Mouse (Mus musculus) heart, embryonic 15.5 days (tissue): ENCODE data around the gene Mrpl4. TPM values are rescaled to one million over a fixed set of nuclear protein-coding genes. Genes with fewer than 3 reads are reported as not detected.
"Not testable (repeated sequence)": the region's sequence is repeated elsewhere in the genome, so short reads cannot be mapped to it uniquely, and the experiment has no call there.

Source experiments
- ATAC-seq: fragments of 200-750 bp; cut with Nextera tagmentation; replicated peaks from 2 replicates; pipeline ENCODE4 v1.8.0; 2017; ENCODE audit warnings: low read depth, moderate TSS enrichment; ENCODE audit not compliant: insufficient number of reproducible peaks, insufficient read depth, low FRiP score
- H3K27ac ChIP-seq: fragments of 300-500 bp; sonication (generic); 2 replicates; pipeline ENCODE4 v1.5.1; 2015; ENCODE audit warnings: mild to moderate bottlenecking, inconsistent platforms
- H3K27me3 ChIP-seq: fragments of 300-500 bp; sonication (generic); 2 replicates; pipeline ENCODE4 v1.6.1; 2015; ENCODE audit warnings: inconsistent platforms
- H3K36me3 ChIP-seq: fragments of 300-500 bp; sonication (generic); 2 replicates; pipeline ENCODE4 v1.6.1; 2015; ENCODE audit warnings: mild to moderate bottlenecking, inconsistent platforms
- H3K4me1 ChIP-seq: fragments of 300-500 bp; sonication (generic); replicated peaks from 2 replicates; pipeline ENCODE4 v1.6.1; 2015; ENCODE audit warnings: inconsistent platforms
- H3K4me2 ChIP-seq: fragments of 300-500 bp; sonication (generic); 2 replicates; pipeline ENCODE4 v1.6.1; 2015; ENCODE audit warnings: inconsistent platforms, mild to moderate bottlenecking, moderate library complexity
- H3K4me3 ChIP-seq: fragments of 300-500 bp; sonication (generic); 2 replicates; pipeline ENCODE4 v1.5.1; 2015; ENCODE audit warnings: mild to moderate bottlenecking, inconsistent platforms
- H3K9ac ChIP-seq: fragments of 300-500 bp; sonication (generic); 2 replicates; pipeline ENCODE4 v1.6.1; 2015; ENCODE audit warnings: mild to moderate bottlenecking, inconsistent platforms
- H3K9me3 ChIP-seq: fragments of 300-500 bp; sonication (generic); replicated peaks from 2 replicates; pipeline ENCODE4 v1.6.1; 2016; ENCODE audit warnings: inconsistent platforms
- WGBS: fragments of 180-500 bp; shearing (Covaris S2); methylation state at CpG from one replicate; pipeline ENCODE4 v1.1.7; 2015; ENCODE audit warnings: mixed read lengths; 5-methylcytosine and 5-hydroxymethylcytosine counted together
- polyA plus RNA-seq: library from polyadenylated mRNA; unstranded; fragments of >200 nt; fragmentation: Nextera tagmentation; extraction: Ambion mirVana; gene quantifications from 2 replicates; pipeline ENCODE4 v1.2.1, GENCODE M21; 2015

The Mrpl4 gene
- polyA plus RNA-seq, 1 experiment from 2014 or later = 136 TPM

- Histone ChIP-seq H3K9me3 (no peaks in the 10 kb centered on the region), H3K27ac (no peak overlapping the region; the same call in 1 of the 2 replicates), H3K4me1 (peaks cover 13% of the 10 kb centered on the region), H3K9ac (no peak overlapping the region), H3K36me3 (no peaks in the 10 kb centered on the region), H3K27me3 (0 out of 2 replicates have a peak, but pooled peaks cover 5% of the 10 kb centered on the region), H3K4me2 (no peak overlapping the region), H3K4me3 (no peak overlapping the region)
- WGBS = 19% methylated on average over 7 of the region's 7 CpGs
- ATAC-seq = no peak
These were observed 14.6 kb upstream of the Mrpl4 start for GRCm38 (mm10) chr9:20987953-20988352.

- Histone ChIP-seq H3K27me3 (0 out of 2 replicates have a peak, but pooled peaks cover 5% of the 10 kb centered on the region), H3K36me3 (no peaks in the 10 kb centered on the region), H3K4me1 (peaks cover 6% of the 10 kb centered on the region), H3K4me3 (no peak overlapping the region), H3K9ac (no peak overlapping the region; the same call in 1 of the 2 replicates), H3K4me2 (peak overlapping the region; percentile 52), H3K27ac (no peak overlapping the region), H3K9me3 (no peaks in the 10 kb centered on the region)
- ATAC-seq = no peak
- WGBS = 7% methylated on average over 10 of the region's 10 CpGs
These were observed 11.7 kb upstream of the Mrpl4 start for GRCm38 (mm10) chr9:20990861-20991260.

GRCm38 (mm10) chr9:20991587-20991986 lies 11.0 kb upstream of the Mrpl4 start:
- Histone ChIP-seq H3K4me3 (no peak overlapping the region), H3K4me1 (peaks cover 6% of the 10 kb centered on the region), H3K9ac (no peak overlapping the region), H3K9me3 (no peaks in the 10 kb centered on the region), H3K36me3 (no peaks in the 10 kb centered on the region), H3K27me3 (0 out of 2 replicates have a peak, but pooled peaks cover 5% of the 10 kb centered on the region), H3K4me2 (no peak overlapping the region), H3K27ac (no peak overlapping the region)
- ATAC-seq = no peak
- WGBS = 87% methylated on average over 4 of the region's 4 CpGs

GRCm38 (mm10) chr9:20993165-20993898 lies 9.2 kb upstream of the Mrpl4 start:
- no peaks in the 10 kb centered on the region for H3K36me3 ChIP-seq
- H3K4me3 ChIP-seq = no peak overlapping the region
- H3K9ac ChIP-seq = no peak overlapping the region
- H3K4me2 ChIP-seq = no peak overlapping the region
- no peak for ATAC-seq
- no peak overlapping the region for H3K27ac ChIP-seq
- H3K4me1 ChIP-seq = peaks cover 6% of the 10 kb centered on the region
- H3K27me3 ChIP-seq = 0 out of 2 replicates have a peak, but pooled peaks cover 3% of the 10 kb centered on the region
- WGBS = 37% methylated on average over 5 of the region's 5 CpGs
- H3K9me3 ChIP-seq = no peaks in the 10 kb centered on the region

- Histone ChIP-seq H3K27me3 (no peaks in the 10 kb centered on the region), H3K9me3 (no peaks in the 10 kb centered on the region), H3K4me3 (no peak overlapping the region), H3K4me2 (no peak overlapping the region), H3K4me1 (peaks cover 6% of the 10 kb centered on the region), H3K36me3 (no peaks in the 10 kb centered on the region), H3K9ac (no peak overlapping the region), H3K27ac (no peak overlapping the region)
- WGBS = 75% methylated on average over 3 of the region's 3 CpGs
- ATAC-seq = no peak
These were observed 7.5 kb upstream of the Mrpl4 start for GRCm38 (mm10) chr9:20995069-20995468.

GRCm38 (mm10) chr9:20997065-20997464 lies 5.5 kb upstream of the Mrpl4 start:
- Histone ChIP-seq H3K4me3 (no peak overlapping the region), H3K9ac (no peak overlapping the region), H3K9me3 (no peaks in the 10 kb centered on the region), H3K27me3 (no peaks in the 10 kb centered on the region), H3K4me2 (no peak overlapping the region), H3K36me3 (no peaks in the 10 kb centered on the region), H3K4me1 (no peaks in the 10 kb centered on the region), H3K27ac (no peak overlapping the region)
- ATAC-seq = no peak
- 82% methylated on average over 8 of the region's 8 CpGs for WGBS

GRCm38 (mm10) chr9:20998337-20998736 lies 4.2 kb upstream of the Mrpl4 start:
- not testable (repeated sequence) for H3K27ac ChIP-seq, H3K4me2 ChIP-seq, H3K36me3 ChIP-seq, H3K4me1 ChIP-seq, H3K4me3 ChIP-seq, H3K9ac ChIP-seq, ATAC-seq, H3K9me3 ChIP-seq, H3K27me3 ChIP-seq
- WGBS = 60% methylated on average over 1 of the region's 1 CpGs

- no peak overlapping the region for H3K4me3 ChIP-seq
- ATAC-seq = no peak
- H3K4me1 ChIP-seq = peaks cover 9% of the 10 kb centered on the region
- no peak overlapping the region for H3K27ac ChIP-seq
- H3K9ac ChIP-seq = 0 out of 2 replicates have a peak overlapping the region, but pooled peaks have one; percentile 12
- H3K36me3 ChIP-seq = peaks cover 12% of the 10 kb centered on the region; the same call in 1 of the 2 replicates
- no peaks in the 10 kb centered on the region for H3K27me3 ChIP-seq
- no peak overlapping the region for H3K4me2 ChIP-seq
- no peaks in the 10 kb centered on the region for H3K9me3 ChIP-seq
These were observed 1.7 kb upstream of the Mrpl4 start for GRCm38 (mm10) chr9:21000811-21001210.

GRCm38 (mm10) chr9:21001651-21002200 lies 812 bp upstream of the Mrpl4 start:
- Histone ChIP-seq H3K9me3 (no peaks in the 10 kb centered on the region), H3K9ac (no peak overlapping the region), H3K27me3 (no peaks in the 10 kb centered on the region), H3K4me2 (peak overlapping the region; percentile 88; the same call in 1 of the 2 replicates), H3K36me3 (peaks cover 20% of the 10 kb centered on the region), H3K4me3 (no peak overlapping the region), H3K27ac (no peak overlapping the region), H3K4me1 (peaks cover 9% of the 10 kb centered on the region)
- no peak for ATAC-seq
- 67% methylated on average over 6 of the region's 6 CpGs for WGBS

- Histone ChIP-seq H3K4me1 (peaks cover 9% of the 10 kb centered on the region), H3K36me3 (peaks cover 25% of the 10 kb centered on the region), H3K9ac (peak overlapping the region; percentile 86), H3K27me3 (no peaks in the 10 kb centered on the region), H3K4me3 (peak overlapping the region; percentile 98), H3K27ac (peak overlapping the region; percentile 90), H3K9me3 (no peaks in the 10 kb centered on the region), H3K4me2 (peak overlapping the region; percentile 88)
- ATAC-seq = 0 out of 2 replicates have a peak, but pooled peaks have one; percentile 3
- WGBS = 10% methylated on average over 7 of the region's 7 CpGs
These were observed 290 bp upstream of the Mrpl4 start for GRCm38 (mm10) chr9:21002270-21002626.

- Histone ChIP-seq H3K4me3 (no peak overlapping the region), H3K9ac (no peak overlapping the region), H3K27ac (no peak overlapping the region), H3K27me3 (no peaks in the 10 kb centered on the region), H3K4me2 (no peak overlapping the region), H3K4me1 (peaks cover 11% of the 10 kb centered on the region), H3K9me3 (no peaks in the 10 kb centered on the region), H3K36me3 (peaks cover 42% of the 10 kb centered on the region)
- 92% methylated on average over 10 of the region's 10 CpGs for WGBS
- no peak for ATAC-seq
These were observed 4.9 kb downstream of the Mrpl4 start for GRCm38 (mm10) chr9:21007313-21007952.
